Mouse (Mus musculus): ENCODE results near the gene Pam16.
A peak's percentile ranks its signal among the peaks of the same experiment; 100 is the strongest.

The Pam16 gene

GRCm38 (mm10) chr16:4607818-4608531 is 16.8 kb downstream of the Pam16 start:
- DNase-seq: peak; percentile 74

- DNase-seq: no peak
Observed at GRCm38 (mm10) chr16:4606431-4607084, 18.2 kb downstream of the Pam16 start.

- DNase-seq: no peak
Observed at GRCm38 (mm10) chr16:4605514-4606131, 19.2 kb downstream of the Pam16 start.

GRCm38 (mm10) chr16:4604293-4604837 is 20.4 kb downstream of the Pam16 start:
- DNase-seq: no peak

- no peak for DNase-seq
Observed at GRCm38 (mm10) chr16:4603453-4603837, 21.3 kb downstream of the Pam16 start.

GRCm38 (mm10) chr16:4602766-4603452 is 21.9 kb downstream of the Pam16 start:
- DNase-seq: no peak

GRCm38 (mm10) chr16:4602189-4602588 is 22.6 kb downstream of the Pam16 start:
- no peak for DNase-seq

GRCm38 (mm10) chr16:4600701-4601310 is 24.0 kb downstream of the Pam16 start:
- DNase-seq: no peak

GRCm38 (mm10) chr16:4599616-4600015 is 25.2 kb downstream of the Pam16 start:
- DNase-seq: no peak

GRCm38 (mm10) chr16:4598891-4599543 is 25.8 kb downstream of the Pam16 start:
- no peak for DNase-seq

GRCm38 (mm10) chr16:4598041-4598440 is 26.7 kb downstream of the Pam16 start:
- DNase-seq: no peak

GRCm38 (mm10) chr16:4597296-4597695 is 27.5 kb downstream of the Pam16 start:
- no peak for DNase-seq

- DNase-seq: no peak
Observed at GRCm38 (mm10) chr16:4596836-4597235, 28.0 kb downstream of the Pam16 start.

- no peak for DNase-seq
Observed at GRCm38 (mm10) chr16:4596141-4596728, 28.6 kb downstream of the Pam16 start.

- DNase-seq: no peak
Observed at GRCm38 (mm10) chr16:4595527-4595963, 29.2 kb downstream of the Pam16 start.

- DNase-seq: no peak
Observed at GRCm38 (mm10) chr16:4594814-4595526, 29.8 kb downstream of the Pam16 start.

- DNase-seq: no peak
Observed at GRCm38 (mm10) chr16:4593971-4594813, 30.6 kb downstream of the Pam16 start, which contains the start of gene Glis2. Glis2 (plus strand) TSS chr16:4594713.

GRCm38 (mm10) chr16:4592909-4593875 is 31.6 kb downstream of the Pam16 start:
- DNase-seq: no peak

GRCm38 (mm10) chr16:4590236-4590635 is 34.6 kb downstream of the Pam16 start:
- DNase-seq: no peak
